ENCODE assay signal across 9 mouse cellular contexts in genomic region chr14:24586982-24587672, GRCm38 (mm10).
DNase-seq lines count a peak whose midpoint lies in the region; ATAC-seq and TF ChIP-seq lines count a peak whose summit lies in the region.
"Had no signal": no experiment of that assay in that cellular context is flagged by ENCODE, and none has a peak within 500 bp of the region (broad histone marks: within the 10 kb centered on the region; RNA-seq: fewer than 3 reads in every experiment).

No protein-coding gene starts in this region.

- 49% methylated on average over 12 of the region's 12 CpGs for WGBS in neural tube, embryonic 13.5 days
- WGBS in forebrain, embryonic 12.5 days = 84% methylated on average over 12 of the region's 12 CpGs
- 73% methylated on average over 12 of the region's 12 CpGs for WGBS in stomach, postnatal 0 days

- no peaks in the 10 kb centered on the region for H3K36me3 ChIP-seq in neural tube, embryonic 13.5 days
- no peaks in the 10 kb centered on the region for H3K36me3 ChIP-seq in forebrain, embryonic 12.5 days (replicated peaks)
- no peaks in the 10 kb centered on the region for H3K36me3 ChIP-seq in stomach, postnatal 0 days (ENCODE audit: control insufficient read depth, insufficient read depth, low read length)

- H3K27me3 ChIP-seq in neural tube, embryonic 13.5 days = no peaks in the 10 kb centered on the region
- no peaks in the 10 kb centered on the region for H3K27me3 ChIP-seq in forebrain, embryonic 12.5 days
- no peaks in the 10 kb centered on the region for H3K27me3 ChIP-seq in stomach, postnatal 0 days (ENCODE audit: control insufficient read depth, insufficient read depth, low read length)
- H3K27me3 ChIP-seq: megakaryocyte, embryonic 14.5 days had no signal

- no peak for TF ChIP-seq EP300 in stomach, postnatal 0 days (optimal IDR thresholded peaks at IDR 0.05)

- no peak overlapping the region for H3K4me2 ChIP-seq in neural tube, embryonic 13.5 days
- no peak overlapping the region for H3K4me2 ChIP-seq in forebrain, embryonic 12.5 days
- H3K4me2 ChIP-seq in stomach, postnatal 0 days (replicated peaks; ENCODE audit: low read depth) = no peak overlapping the region

- no peak overlapping the region for H3K9ac ChIP-seq in neural tube, embryonic 13.5 days
- H3K9ac ChIP-seq in forebrain, embryonic 12.5 days = no peak overlapping the region
- H3K9ac ChIP-seq in stomach, postnatal 0 days (ENCODE audit: low read length) = no peak overlapping the region

- H3K9me3 ChIP-seq in neural tube, embryonic 13.5 days = no peaks in the 10 kb centered on the region
- no peaks in the 10 kb centered on the region for H3K9me3 ChIP-seq in forebrain, embryonic 12.5 days
- no peaks in the 10 kb centered on the region for H3K9me3 ChIP-seq in stomach, postnatal 0 days (ENCODE audit: control insufficient read depth, low read length)
- H3K9me3 ChIP-seq: megakaryocyte, embryonic 14.5 days had no signal

- ATAC-seq in neural tube, embryonic 13.5 days (ENCODE audit: low read depth) = peak; percentile 65; the same call in 1 of the 2 replicates
- peak; percentile 60; the same call in 1 of the 2 replicates for ATAC-seq in forebrain, embryonic 12.5 days (ENCODE audit: low FRiP score)
- 0 out of 2 replicates have a peak, but pooled peaks have one; percentile 24 for ATAC-seq in stomach, postnatal 0 days (ENCODE audit: low FRiP score, low TSS enrichment)
- ATAC-seq in erythroid progenitor cell, adult 5-6 weeks (replicated peaks; ENCODE audit: low FRiP score, poor library complexity, severe bottlenecking) = no peak

- peak overlapping the region; percentile 92 for H3K27ac ChIP-seq in neural tube, embryonic 13.5 days (replicated peaks)
- H3K27ac ChIP-seq in forebrain, embryonic 12.5 days = peak overlapping the region; percentile 57; the same call in 1 of the 2 replicates
- H3K27ac ChIP-seq in stomach, postnatal 0 days (replicated peaks) = no peak overlapping the region

- intact Hi-C loops in left cerebral cortex, postnatal 36 days (cut with DNase I) = no loop called here

- no peak for DNase-seq in neural tube, embryonic 10.5 days (ENCODE audit: extremely low spot score, low spot score)
- DNase-seq in left cerebral cortex, postnatal 36 days (ENCODE audit: low spot score in 2 of 2) = peak; percentile 23 to 30
- DNase-seq in stomach, postnatal 0 days (ENCODE audit: low spot score) = no peak
- DNase-seq in urinary bladder, postnatal 25 days (ENCODE audit: low spot score) = no peak

- H3K4me3 ChIP-seq in neural tube, embryonic 13.5 days = no peak overlapping the region
- H3K4me3 ChIP-seq in forebrain, embryonic 12.5 days (replicated peaks) = no peak overlapping the region
- no peak overlapping the region for H3K4me3 ChIP-seq in stomach, postnatal 0 days (ENCODE audit: low read depth, low read length)
- H3K4me3 ChIP-seq: erythroblast, embryonic 14.5 days; megakaryocyte, embryonic 14.5 days had no signal

- peaks cover 22% of the 10 kb centered on the region for H3K4me1 ChIP-seq in neural tube, embryonic 13.5 days (replicated peaks)
- H3K4me1 ChIP-seq in forebrain, embryonic 12.5 days = no peaks in the 10 kb centered on the region
- no peaks in the 10 kb centered on the region for H3K4me1 ChIP-seq in stomach, postnatal 0 days (replicated peaks; ENCODE audit: control insufficient read depth, insufficient read depth)
- H3K4me1 ChIP-seq: megakaryocyte, embryonic 14.5 days had no signal

- no peak for TF ChIP-seq CTCF in stomach, postnatal 0 days (IDR thresholded peaks at IDR 0.05; ENCODE audit: low read depth)

Comparison
In these comparisons a context has a peak if more than half of its experiments do, and no peak if none do; other contexts are left out.
1. DNase-seq: peak in left cerebral cortex, postnatal 36 days (2 of 2); none in neural tube, embryonic 10.5 days (single experiment), stomach, postnatal 0 days (single experiment) and urinary bladder, postnatal 25 days (single experiment).